In the genomic region with DNA sequence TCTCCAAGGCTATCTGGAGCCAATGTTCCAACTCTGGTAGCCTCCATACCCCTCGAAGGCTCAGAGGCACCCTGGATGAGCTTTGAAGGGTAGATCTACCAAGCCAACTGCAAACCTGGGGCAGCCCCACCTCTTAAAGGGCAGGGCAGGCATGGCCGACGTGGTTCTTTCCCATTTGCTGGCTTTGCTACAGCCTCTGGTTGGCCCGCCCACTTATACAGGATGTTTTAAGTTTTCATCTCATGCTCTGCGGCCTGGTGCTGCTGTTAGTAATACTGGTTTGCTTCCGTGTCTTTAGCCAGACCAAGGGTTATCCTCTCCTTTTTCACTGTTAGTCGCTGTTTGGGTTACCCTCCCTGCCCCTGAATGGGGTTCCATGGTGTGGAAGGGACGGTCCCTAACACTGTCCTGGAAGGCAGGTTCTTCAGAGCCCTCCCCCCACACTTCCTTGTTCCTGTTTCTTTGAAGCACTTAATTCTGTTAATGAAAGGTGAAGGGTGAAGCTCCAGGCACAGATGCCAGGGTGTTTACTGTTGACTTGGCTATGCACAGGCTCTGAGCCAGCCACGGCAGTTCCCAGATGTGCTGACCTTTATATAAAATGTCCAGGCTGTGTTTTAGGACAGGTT, we compare ENCODE assay signal across 8 mouse cellular contexts. TPM values are rescaled to one million over a fixed set of nuclear protein-coding genes. Genes with fewer than 3 reads are reported as not detected.
DNase-seq lines count a peak whose midpoint lies in the region; ATAC-seq and TF ChIP-seq lines count a peak whose summit lies in the region.

No protein-coding gene starts in this region.

- DNase-seq in left cerebral cortex, adult 2 months (ENCODE audit: extremely low spot score in 1 of 2, low spot score in 2 of 2): no peak
- no peak for DNase-seq in left cerebral cortex, postnatal 10 days (ENCODE audit: extremely low spot score in 1 of 2, low spot score in 2 of 2)
- DNase-seq in liver, adult 2 months (ENCODE audit: extremely low read depth, low read depth, low spot score): peak; percentile 88
- DNase-seq in left cerebral cortex, postnatal 14 days (ENCODE audit: low spot score in 2 of 2): no peak

- no peak for TF ChIP-seq CTCF in left cerebral cortex, adult 2 months (IDR thresholded peaks at IDR 0.05)
- no peak for TF ChIP-seq CTCF in liver, adult 2 months (IDR thresholded peaks at IDR 0.05; ENCODE audit: low read depth, low read length)

- H3K4me1 ChIP-seq in embryonic facial prominence, embryonic 12.5 days: peaks cover 33% of the 10 kb centered on the region
- peaks cover 42% of the 10 kb centered on the region for H3K4me1 ChIP-seq in hindbrain, embryonic 15.5 days (replicated peaks)
- H3K4me1 ChIP-seq in liver, adult 2 months (ENCODE audit: control insufficient read depth, insufficient read depth, low read length): peaks cover 17% of the 10 kb centered on the region

- peak overlapping the region; percentile 1; the same call in 1 of the 2 replicates for H3K4me2 ChIP-seq in embryonic facial prominence, embryonic 12.5 days (replicated peaks)
- peak overlapping the region; percentile 79 for H3K4me2 ChIP-seq in hindbrain, embryonic 15.5 days
- peak overlapping the region; percentile 88 for H3K4me2 ChIP-seq in myocyte (ENCODE audit: low read depth)

- peaks cover 20% of the 10 kb centered on the region for H3K36me3 ChIP-seq in embryonic facial prominence, embryonic 12.5 days
- peaks cover 9% of the 10 kb centered on the region for H3K36me3 ChIP-seq in hindbrain, embryonic 15.5 days
- H3K36me3 ChIP-seq in liver, adult 2 months (ENCODE audit: control insufficient read depth, insufficient read depth, low read length): peaks cover 4% of the 10 kb centered on the region; the same call in 1 of the 2 replicates
- H3K36me3 ChIP-seq in myocyte (ENCODE audit: control insufficient read depth, insufficient read depth): peaks cover 10% of the 10 kb centered on the region

- TF ChIP-seq POLR2A in liver, adult 2 months (IDR thresholded peaks at IDR 0.05; ENCODE audit: extremely low read depth, insufficient read depth, low read length): peak; percentile 82
- no peak for TF ChIP-seq POLR2A in myocyte (IDR thresholded peaks at IDR 0.05; ENCODE audit: insufficient read length, low read depth)

- intact Hi-C loops in left cerebral cortex, adult 2 months (cut with DNase I): loop anchor here (5.0 to 10.0 kb wide), 2 partner anchors 144 to 251 kb away; no protein-coding TSS in a partner anchor
- intact Hi-C loops in left cerebral cortex, postnatal 10 days (cut with DNase I): loop anchor here (5.0 kb wide), 1 partner anchor 256 kb away; no protein-coding TSS in a partner anchor
- intact Hi-C loops in left cerebral cortex, postnatal 14 days (cut with DNase I): no loop called here

- H3K4me3 ChIP-seq in left cerebral cortex, adult 2 months: 0 out of 2 replicates have a peak overlapping the region, but pooled peaks have one; percentile 6
- no peak overlapping the region for H3K4me3 ChIP-seq in embryonic facial prominence, embryonic 12.5 days
- peak overlapping the region; percentile 1; the same call in 1 of the 2 replicates for H3K4me3 ChIP-seq in hindbrain, embryonic 15.5 days
- H3K4me3 ChIP-seq in liver, adult 2 months (ENCODE audit: insufficient read depth, low read depth, low read length): peak overlapping the region; percentile 96
- H3K4me3 ChIP-seq in myocyte: peak overlapping the region; percentile 87

- no peaks in the 10 kb centered on the region for H3K9me3 ChIP-seq in embryonic facial prominence, embryonic 12.5 days
- H3K9me3 ChIP-seq in hindbrain, embryonic 15.5 days: no peaks in the 10 kb centered on the region

- peaks cover 21% of the 10 kb centered on the region; the same call in 1 of the 2 replicates for H3K79me2 ChIP-seq in liver, adult 2 months (ENCODE audit: control insufficient read depth, insufficient read depth, low read length)
- peaks cover 44% of the 10 kb centered on the region for H3K79me2 ChIP-seq in myocyte (ENCODE audit: control insufficient read depth, insufficient read depth)

- no peak for ATAC-seq in embryonic facial prominence, embryonic 12.5 days (ENCODE audit: insufficient number of reproducible peaks, insufficient read depth, low FRiP score, low TSS enrichment)
- ATAC-seq in hindbrain, embryonic 15.5 days (ENCODE audit: low FRiP score, low read depth): no peak
- ATAC-seq in frontal cortex, adult (ENCODE audit: low TSS enrichment): no peak

- 59% methylated on average over 9 of the region's 9 CpGs for WGBS in embryonic facial prominence, embryonic 12.5 days
- WGBS in hindbrain, embryonic 15.5 days: 71% methylated on average over 9 of the region's 9 CpGs
- 5% methylated on average over 9 of the region's 9 CpGs for WGBS in liver, adult 2 months

- H3K27me3 ChIP-seq in embryonic facial prominence, embryonic 12.5 days: no peaks in the 10 kb centered on the region
- no peaks in the 10 kb centered on the region for H3K27me3 ChIP-seq in hindbrain, embryonic 15.5 days
- H3K27me3 ChIP-seq in liver, adult 2 months (ENCODE audit: control insufficient read depth, insufficient read depth, low read length): no peaks in the 10 kb centered on the region
- H3K27me3 ChIP-seq in myocyte (ENCODE audit: control insufficient read depth, insufficient read depth, insufficient read length): no peaks in the 10 kb centered on the region

- no peak overlapping the region for H3K27ac ChIP-seq in left cerebral cortex, adult 2 months
- H3K27ac ChIP-seq in embryonic facial prominence, embryonic 12.5 days: no peak overlapping the region
- H3K27ac ChIP-seq in hindbrain, embryonic 15.5 days (replicated peaks): no peak overlapping the region
- H3K27ac ChIP-seq in liver, adult 2 months (replicated peaks; ENCODE audit: insufficient read depth, low read depth, low read length): peak overlapping the region; percentile 97

- H3K9ac ChIP-seq in embryonic facial prominence, embryonic 12.5 days: no peak overlapping the region
- H3K9ac ChIP-seq in hindbrain, embryonic 15.5 days: no peak overlapping the region
- H3K9ac ChIP-seq in liver, adult 2 months (ENCODE audit: low read depth, low read length): peak overlapping the region; percentile 96

- H3ac ChIP-seq in myocyte (ENCODE audit: control insufficient read depth, insufficient read length): no peak overlapping the region

TF ChIP-seq in myocyte, 11 proteins besides CTCF, POLR2A, EP300 and RAD21 (continues in another document):
- TF ChIP-seq MYOG (IDR thresholded peaks at IDR 0.05; ENCODE audit: control insufficient read depth in 1 of 3, insufficient read depth in 1 of 3, insufficient read length in 2 of 3, low read depth in 2 of 3) (no peak), MAX (IDR thresholded peaks at IDR 0.05; ENCODE audit: low read depth) (no peak), USF1 (IDR thresholded peaks at IDR 0.05; ENCODE audit: low read depth) (no peak), TCF3 (IDR thresholded peaks at IDR 0.05; ENCODE audit: insufficient read length, low read depth) (no peak), POLR2AphosphoS2 (IDR thresholded peaks at IDR 0.05; ENCODE audit: insufficient read length, low read depth) (no peak)

RNA-seq across cellular contexts. Expression of a gene that starts 3.4 kb away (rescaled TPM):
- total RNA-seq in left cerebral cortex, adult 2 months (2021): 10 to 100 TPM; 17.5 to 20.5 TPM
- 10 to 100 TPM; 17.5 TPM for total RNA-seq in left cerebral cortex, postnatal 10 days (2021)
- 49.1 and 50.9 TPM in 2 replicates for polyA plus RNA-seq in embryonic facial prominence, embryonic 12.5 days (2016; fragmentation: Nextera tagmentation; extraction: Ambion mirVana)
- 37.9 and 41.7 TPM in 2 replicates for polyA plus RNA-seq in hindbrain, embryonic 15.5 days (2015; fragmentation: Nextera tagmentation; extraction: Ambion mirVana)
- total RNA-seq in liver, adult 2 months (2014; rRNA removed): 64.0 and 64.4 TPM in 2 replicates
- 65.5 and 81.6 TPM in 2 replicates for polyA plus RNA-seq in liver, adult 2 months (2012; rRNA removed)
- 68.2 TPM for polyA plus RNA-seq in myocyte (2012; fragmentation: generic; extraction: Trizol)
- 10 to 100 TPM; 14.0 to 15.9 TPM for total RNA-seq in left cerebral cortex, postnatal 14 days (2021)

RNA-seq across cellular contexts. Expression of a gene that starts 10.6 kb away (rescaled TPM):
- 10 to 100 TPM; 21.1 to 21.3 TPM for total RNA-seq in left cerebral cortex, adult 2 months (2021)
- 10 to 100 TPM; 19.1 to 20.6 TPM for total RNA-seq in left cerebral cortex, postnatal 10 days (2021)
- 21.0 and 22.3 TPM in 2 replicates for polyA plus RNA-seq in embryonic facial prominence, embryonic 12.5 days (2016; fragmentation: Nextera tagmentation; extraction: Ambion mirVana)
- polyA plus RNA-seq in hindbrain, embryonic 15.5 days (2015; fragmentation: Nextera tagmentation; extraction: Ambion mirVana): 20.1 and 21.3 TPM in 2 replicates
- total RNA-seq in liver, adult 2 months (2014; rRNA removed): 91.0 and 101 TPM in 2 replicates
- polyA plus RNA-seq in liver, adult 2 months (2012; rRNA removed): 105 and 122 TPM in 2 replicates
- 23.8 TPM for polyA plus RNA-seq in myocyte (2012; fragmentation: generic; extraction: Trizol)
- total RNA-seq in left cerebral cortex, postnatal 14 days (2021): 10 to 100 TPM; 18.8 to 20.5 TPM

RNA-seq across cellular contexts. Expression of a gene that starts 18.8 kb away (rescaled TPM):
- 100 to 1,000 TPM in 1 of 2 experiments, 10 to 100 TPM in 1; 99.1 to 121 TPM for total RNA-seq in left cerebral cortex, adult 2 months (2021)
- total RNA-seq in left cerebral cortex, postnatal 10 days (2021): 100 to 1,000 TPM; 106 to 111 TPM
- 0.45 and 0.46 TPM in 2 replicates for polyA plus RNA-seq in embryonic facial prominence, embryonic 12.5 days (2016; fragmentation: Nextera tagmentation; extraction: Ambion mirVana)
- polyA plus RNA-seq in hindbrain, embryonic 15.5 days (2015; fragmentation: Nextera tagmentation; extraction: Ambion mirVana): 7.9 and 9.2 TPM in 2 replicates
- total RNA-seq in liver, adult 2 months (2014; rRNA removed): not detected in 2 replicates
- polyA plus RNA-seq in liver, adult 2 months (2012; rRNA removed): not detected in 2 replicates
- polyA plus RNA-seq in myocyte (2012; fragmentation: generic; extraction: Trizol): not detected
- 100 to 1,000 TPM; 101 to 120 TPM for total RNA-seq in left cerebral cortex, postnatal 14 days (2021)

RNA-seq across cellular contexts. Expression of a gene that starts 44.6 kb away (rescaled TPM):
- total RNA-seq in left cerebral cortex, adult 2 months (2021): 10 to 100 TPM; 34.7 to 35.3 TPM
- total RNA-seq in left cerebral cortex, postnatal 10 days (2021): 10 to 100 TPM; 26.3 to 30.3 TPM
- polyA plus RNA-seq in embryonic facial prominence, embryonic 12.5 days (2016; fragmentation: Nextera tagmentation; extraction: Ambion mirVana): 20.7 and 23.8 TPM in 2 replicates
- 16.6 and 16.9 TPM in 2 replicates for polyA plus RNA-seq in hindbrain, embryonic 15.5 days (2015; fragmentation: Nextera tagmentation; extraction: Ambion mirVana)
- total RNA-seq in liver, adult 2 months (2014; rRNA removed): 6.5 and 7.5 TPM in 2 replicates
- 9.1 and 13.2 TPM in 2 replicates for polyA plus RNA-seq in liver, adult 2 months (2012; rRNA removed)
- 15.0 TPM for polyA plus RNA-seq in myocyte (2012; fragmentation: generic; extraction: Trizol)
- 10 to 100 TPM; 27.6 to 32.6 TPM for total RNA-seq in left cerebral cortex, postnatal 14 days (2021)

RNA-seq across cellular contexts. Expression of a gene that starts 50.2 kb away (rescaled TPM):
- 10 to 100 TPM; 16.8 to 17.3 TPM for total RNA-seq in left cerebral cortex, adult 2 months (2021)
- 10 to 100 TPM; 18.1 to 19.3 TPM for total RNA-seq in left cerebral cortex, postnatal 10 days (2021)
- polyA plus RNA-seq in embryonic facial prominence, embryonic 12.5 days (2016; fragmentation: Nextera tagmentation; extraction: Ambion mirVana): 20.1 and 21.6 TPM in 2 replicates
- 25.3 and 27.6 TPM in 2 replicates for polyA plus RNA-seq in hindbrain, embryonic 15.5 days (2015; fragmentation: Nextera tagmentation; extraction: Ambion mirVana)
- 10.0 and 10.5 TPM in 2 replicates for total RNA-seq in liver, adult 2 months (2014; rRNA removed)
- 16.8 and 22.0 TPM in 2 replicates for polyA plus RNA-seq in liver, adult 2 months (2012; rRNA removed)
- 11.7 TPM for polyA plus RNA-seq in myocyte (2012; fragmentation: generic; extraction: Trizol)
- total RNA-seq in left cerebral cortex, postnatal 14 days (2021): 10 to 100 TPM; 12.3 to 13.3 TPM

Comparison
In these comparisons a context has a peak if more than half of its experiments do, and no peak if none do; other contexts are left out.
1. H3K4me2 ChIP-seq: peak in every context shown above with its lines; median percentile 88 in myocyte; 79 in hindbrain, embryonic 15.5 days; 1 in embryonic facial prominence, embryonic 12.5 days.
2. RNA of a gene that starts 18.8 kb away (total RNA-seq): 99.1 to 121 TPM in left cerebral cortex, adult 2 months, 101 to 120 TPM in left cerebral cortex, postnatal 14 days and 106 to 111 TPM in left cerebral cortex, postnatal 10 days; not detected in liver, adult 2 months; every median in the first group is over 100 times any median in the second.